Mouse (Mus musculus): ENCODE measurements around the gene Mfsd12.

Gene Mfsd12

DNA sequence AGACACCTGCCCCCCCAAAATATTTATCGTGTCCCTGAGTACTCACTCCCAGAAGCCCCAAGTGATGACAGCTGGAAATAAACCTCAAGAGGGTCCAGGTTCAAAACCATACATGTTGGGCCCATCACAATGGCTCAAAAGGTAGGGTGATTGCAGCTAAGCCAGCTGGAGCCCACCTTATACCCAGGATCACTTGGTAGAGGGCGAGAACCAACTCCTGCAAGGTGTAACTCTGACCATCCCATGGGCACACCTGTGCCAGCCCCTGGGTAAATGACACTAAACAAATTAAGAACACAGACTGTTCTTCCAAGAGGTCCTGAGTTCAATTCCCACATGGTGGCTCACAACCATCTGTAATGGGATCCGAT lies 21.9 kb downstream of the Mfsd12 start:
- DNase-seq (ENCODE audit: extremely low spot score, low spot score) = no peak

DNA sequence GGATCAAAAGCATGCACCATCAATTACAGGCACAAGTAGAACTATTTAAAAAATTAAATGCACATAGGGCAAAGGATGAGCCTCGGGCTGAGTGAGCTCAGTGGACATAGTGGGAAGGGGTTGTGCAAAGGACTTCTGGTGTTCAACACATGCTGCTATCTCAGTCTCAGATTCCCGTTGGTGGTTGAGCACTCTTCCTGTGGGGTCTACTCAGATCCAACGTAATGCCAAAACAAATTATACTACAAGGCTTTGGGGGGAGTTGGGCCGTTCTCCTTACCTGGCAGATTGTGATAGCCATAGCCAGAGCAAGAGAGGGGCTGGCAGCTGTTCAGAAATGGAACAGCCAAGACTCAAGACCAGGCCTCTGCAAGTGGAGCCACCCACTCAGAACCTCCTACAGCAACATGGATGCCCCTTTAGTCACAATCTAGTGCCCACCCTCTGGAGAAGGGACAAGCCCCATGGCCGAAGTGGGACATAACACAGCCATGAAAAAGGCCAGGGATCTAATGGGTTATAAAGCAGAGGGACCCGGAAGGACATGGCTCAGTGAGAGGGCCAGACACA lies 22.6 kb downstream of the Mfsd12 start:
- no peak for DNase-seq (ENCODE audit: extremely low spot score, low spot score)

DNA sequence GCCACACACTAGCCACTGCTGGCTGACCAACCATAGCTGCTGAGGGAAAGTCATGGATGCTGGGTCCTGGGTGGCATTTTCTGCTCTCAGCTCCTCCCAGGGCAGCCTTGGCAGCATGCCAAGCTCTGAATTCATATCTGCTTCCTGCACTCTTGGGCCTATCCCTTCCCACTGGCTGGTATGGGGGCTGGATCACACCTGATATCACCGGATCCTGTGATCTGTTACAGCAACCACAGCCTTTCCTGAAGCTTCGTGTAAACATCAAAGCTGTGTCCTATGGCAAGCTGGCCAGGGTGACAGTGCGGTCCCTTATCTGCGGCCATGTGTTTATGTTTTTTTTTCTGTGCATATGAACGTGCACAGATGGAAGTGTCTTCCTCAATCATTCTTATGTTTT lies 24.7 kb downstream of the Mfsd12 start:
- no peak for DNase-seq (ENCODE audit: extremely low spot score, low spot score)

DNA sequence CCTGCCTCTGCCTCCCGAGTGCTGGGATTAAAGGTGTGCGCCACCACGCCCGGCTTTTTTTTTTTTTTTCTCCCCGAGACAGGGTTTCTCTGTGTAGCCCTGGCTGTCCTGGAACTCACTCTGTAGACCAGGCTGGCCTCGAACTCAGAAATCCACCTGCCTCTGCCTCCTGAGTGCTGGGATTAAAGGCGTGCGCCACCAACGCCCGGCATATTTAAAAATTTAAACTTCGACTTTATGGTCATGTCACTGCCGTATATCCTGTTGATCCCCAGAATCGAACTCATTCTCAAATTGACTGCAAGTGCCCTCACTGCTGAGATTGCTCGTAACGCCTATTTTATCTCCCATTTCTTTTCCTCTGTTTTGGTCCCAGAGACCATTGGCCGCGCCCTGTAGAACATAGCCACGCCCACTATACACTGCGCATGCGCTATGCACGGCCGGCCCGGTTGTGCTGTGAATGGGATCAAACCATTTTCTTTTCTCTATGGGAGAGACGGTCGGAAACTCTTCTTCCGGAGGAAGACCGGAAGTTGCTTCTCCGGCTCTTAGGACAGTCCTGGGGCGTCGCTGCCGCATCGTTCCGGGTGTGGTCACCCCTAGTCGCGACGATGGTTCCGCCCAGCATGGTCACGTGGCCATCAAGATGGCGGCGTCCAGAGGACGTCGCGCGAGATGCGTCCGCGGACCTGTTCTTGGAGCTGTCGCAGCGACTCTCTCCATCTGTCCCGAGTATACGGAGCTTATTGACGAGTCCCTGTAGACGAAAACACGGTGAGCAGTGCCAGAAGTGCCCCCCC lies 26.7 kb downstream of the Mfsd12 start, which contains the start of the genes Dohh and Gm48551:
Gene Dohh, plus strand, starts transcription at position 627 of the 803 bp plus-strand sequence.
Gene Gm48551, plus strand, starts transcription at position 665 of the 803 bp plus-strand sequence.
- peak; percentile 99 for DNase-seq (ENCODE audit: extremely low spot score, low spot score)

GRCm38 (mm10) chr10:81384605-81384982 lies 27.3 kb downstream of the Mfsd12 start:
- DNase-seq (ENCODE audit: extremely low spot score, low spot score) = no peak

DNA sequence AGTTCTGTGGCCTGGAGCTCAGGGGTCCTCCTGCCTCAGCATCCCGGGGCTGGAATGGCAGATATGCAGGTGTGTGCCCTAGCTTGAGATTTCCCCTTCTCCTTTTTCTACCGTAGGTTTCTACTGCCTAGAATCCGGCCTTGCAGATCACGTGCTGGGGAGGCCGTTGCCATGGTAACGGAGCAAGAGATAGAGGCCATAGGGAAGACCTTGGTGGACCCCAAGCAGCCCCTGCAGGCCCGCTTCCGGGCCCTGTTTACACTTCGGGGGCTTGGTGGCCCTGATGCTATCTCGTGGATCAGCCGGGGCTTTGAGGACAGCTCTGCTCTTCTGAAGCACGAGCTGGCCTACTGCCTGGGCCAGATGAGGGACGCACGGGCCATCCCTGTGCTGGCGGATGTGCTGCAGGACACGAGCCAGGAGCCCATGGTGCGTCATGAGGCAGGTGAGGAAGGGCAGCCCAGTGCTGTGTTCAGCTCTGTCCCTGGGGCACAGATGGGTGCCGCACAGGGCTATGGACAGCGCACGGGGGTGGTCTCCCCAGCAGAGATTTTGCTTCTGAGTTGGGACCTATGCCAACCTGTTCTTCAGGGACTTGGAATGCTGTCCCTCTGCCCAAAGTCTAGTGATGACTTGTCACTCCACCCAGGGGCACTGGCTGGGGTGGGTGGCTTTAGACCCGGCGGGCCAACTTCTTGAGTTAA lies 28.5 kb downstream of the Mfsd12 start:
- no peak for DNase-seq (ENCODE audit: extremely low spot score, low spot score)

- no peak for DNase-seq (ENCODE audit: extremely low spot score, low spot score)
These were observed 30.4 kb downstream of the Mfsd12 start for GRCm38 (mm10) chr10:81387716-81388115.

GRCm38 (mm10) chr10:81388505-81389055 lies 31.3 kb downstream of the Mfsd12 start, which contains the start of gene Gm48552:
TSS of gene Gm48552 (plus strand) at chr10:81389005.
- DNase-seq (ENCODE audit: extremely low spot score, low spot score) = no peak

DNA sequence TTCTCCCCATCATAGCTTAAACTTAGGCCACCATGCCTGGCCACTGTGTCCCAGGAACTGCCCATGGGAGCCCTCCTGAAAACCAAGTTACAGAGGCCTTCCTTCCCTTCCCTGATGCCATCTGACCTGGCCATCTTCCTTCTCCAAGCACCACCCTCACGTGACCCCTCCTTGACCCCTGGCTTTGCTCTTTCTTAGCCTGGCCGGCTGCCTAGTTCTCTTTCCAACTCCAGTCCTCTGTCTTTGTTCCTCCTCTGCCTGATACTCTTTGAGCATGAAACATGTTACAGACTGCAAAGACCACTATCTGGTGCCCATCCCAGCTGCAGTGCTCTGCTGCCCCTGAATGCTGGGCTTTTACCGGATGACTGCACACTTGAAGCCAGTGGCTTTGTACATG lies 32.1 kb downstream of the Mfsd12 start:
- no peak for DNase-seq (ENCODE audit: extremely low spot score, low spot score)

DNA sequence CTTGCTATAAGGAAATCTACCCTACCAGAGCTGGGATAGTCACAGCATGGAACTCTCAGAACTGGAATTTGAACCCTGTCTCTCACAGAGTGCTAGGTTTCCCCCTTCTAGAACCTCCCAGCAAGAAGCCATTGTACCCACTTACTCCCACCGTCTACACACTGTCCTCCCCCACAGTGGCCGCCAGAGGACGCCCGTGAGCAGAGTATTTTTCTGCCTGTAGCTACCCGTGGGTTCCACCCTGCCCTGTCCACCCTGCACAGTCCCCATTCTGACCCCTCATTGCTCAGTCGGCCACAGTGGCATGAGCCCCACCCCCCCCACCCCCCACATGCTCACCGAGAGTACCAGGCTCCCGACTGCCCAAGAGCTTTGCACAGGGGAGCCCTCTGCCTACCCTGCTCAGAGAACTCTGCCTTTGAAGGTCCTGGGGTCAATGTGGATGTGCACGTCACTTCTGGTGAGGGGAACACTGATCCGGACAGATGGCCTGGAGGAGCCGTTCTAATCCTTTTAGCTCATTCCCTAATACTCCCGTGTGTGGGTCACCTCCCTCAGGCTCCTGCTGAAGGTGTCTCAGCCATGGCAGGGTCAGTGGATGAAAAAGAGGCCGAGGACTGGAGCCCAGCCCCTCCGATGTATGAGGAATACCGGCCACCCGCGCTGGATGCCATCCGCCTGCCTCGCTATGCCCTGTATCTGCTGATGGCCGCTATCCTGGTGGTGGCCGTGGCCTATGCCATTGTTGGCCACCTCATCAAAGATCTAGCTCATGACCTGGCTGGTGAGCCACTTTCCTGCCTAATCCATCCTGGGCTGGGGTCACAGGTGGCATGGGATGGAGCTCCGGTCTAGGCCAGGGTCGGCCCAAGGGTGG lies 32.7 kb downstream of the Mfsd12 start:
- peak; percentile 73 for DNase-seq (ENCODE audit: extremely low spot score, low spot score)

DNA sequence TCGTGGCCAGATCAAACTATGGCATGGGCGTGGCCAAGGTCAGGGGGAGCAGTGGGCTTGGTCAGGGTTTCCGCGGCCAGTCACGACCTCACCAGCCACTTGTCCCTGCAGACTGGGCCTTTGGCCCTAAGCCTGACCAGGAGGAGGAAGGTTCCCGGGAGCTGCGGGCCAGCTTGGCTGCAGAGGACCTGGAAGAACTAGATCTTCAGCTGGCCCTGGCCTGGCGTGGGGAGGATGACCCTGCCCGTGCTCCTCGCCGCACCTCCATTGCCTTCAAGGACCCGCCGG lies 33.3 kb downstream of the Mfsd12 start:
- DNase-seq (ENCODE audit: extremely low spot score, low spot score) = no peak

DNA sequence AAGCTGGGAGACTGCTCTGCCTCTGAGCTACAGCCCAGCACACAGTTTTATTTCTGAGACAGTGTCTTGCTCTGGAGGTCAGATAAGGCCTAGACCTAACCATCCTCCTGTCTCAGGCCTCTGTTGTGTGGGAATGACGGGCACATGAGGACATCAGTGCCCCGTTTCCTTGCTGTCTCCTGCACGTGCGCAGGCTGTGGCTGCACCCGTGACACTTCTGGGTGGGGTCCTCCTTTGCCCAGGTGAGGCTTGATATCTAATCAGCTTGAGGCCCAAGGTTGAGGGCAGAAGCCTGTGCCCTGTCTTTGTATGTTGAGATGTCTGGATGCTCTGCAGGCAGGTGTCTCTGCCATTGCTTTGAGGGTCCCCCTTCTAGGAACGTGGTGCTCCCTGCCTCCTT lies 35.0 kb downstream of the Mfsd12 start:
- no peak for DNase-seq (ENCODE audit: extremely low spot score, low spot score)

DNA sequence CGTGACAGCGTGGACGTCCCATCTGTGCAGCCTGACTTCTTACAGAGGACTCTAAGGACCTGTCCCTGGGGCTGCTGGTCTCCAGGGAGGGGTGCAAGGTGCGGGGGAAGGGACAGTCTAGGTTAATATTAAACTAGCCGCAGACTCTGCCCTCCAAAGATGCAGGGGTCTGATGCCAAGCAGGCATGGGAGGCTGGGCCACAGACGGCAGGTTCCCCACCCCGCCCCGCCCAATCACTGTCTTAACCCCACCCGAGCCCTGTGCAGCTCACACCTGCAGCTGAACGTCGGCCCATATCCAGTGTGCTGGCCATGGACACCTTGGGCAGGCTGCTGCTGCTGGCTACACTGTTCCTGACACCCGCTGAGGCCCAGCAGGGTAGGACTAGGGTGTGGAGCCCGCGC lies 35.5 kb downstream of the Mfsd12 start, which contains the start of gene Smim24:
Gene Smim24, plus strand, starts transcription at position 271 of the 405 bp plus-strand sequence.
- no peak for DNase-seq (ENCODE audit: extremely low spot score, low spot score)

DNA sequence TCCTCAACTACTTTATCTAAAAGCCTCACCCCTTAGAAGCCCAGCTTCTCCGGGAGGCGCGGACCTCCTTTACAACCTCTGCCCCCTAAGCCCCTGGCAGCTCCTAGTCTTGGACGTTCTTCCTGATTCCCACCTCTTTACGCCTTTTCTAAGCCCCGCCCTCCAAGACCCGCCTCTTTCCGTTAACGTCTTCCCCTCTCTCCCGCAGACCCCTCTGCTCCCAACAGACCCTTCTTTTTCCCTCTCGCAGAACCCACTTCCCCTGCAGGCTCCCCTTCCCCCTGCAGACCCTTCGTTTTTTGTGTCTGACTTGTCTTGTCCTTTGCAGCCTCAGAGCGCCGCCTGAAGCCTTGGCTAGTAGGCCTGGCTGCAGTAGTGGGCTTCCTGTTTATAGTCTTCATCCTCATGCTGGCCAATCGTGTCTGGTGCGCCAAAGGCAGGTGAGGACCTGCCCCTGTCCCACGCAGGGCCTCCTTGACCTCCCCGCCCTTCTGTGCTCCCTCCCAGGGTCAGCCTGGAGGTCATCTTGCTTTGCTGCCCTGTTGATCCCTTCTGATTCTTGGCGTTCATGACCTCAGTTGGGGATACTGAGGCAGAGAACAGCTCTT lies 36.3 kb downstream of the Mfsd12 start:
- DNase-seq (ENCODE audit: extremely low spot score, low spot score) = no peak

DNA sequence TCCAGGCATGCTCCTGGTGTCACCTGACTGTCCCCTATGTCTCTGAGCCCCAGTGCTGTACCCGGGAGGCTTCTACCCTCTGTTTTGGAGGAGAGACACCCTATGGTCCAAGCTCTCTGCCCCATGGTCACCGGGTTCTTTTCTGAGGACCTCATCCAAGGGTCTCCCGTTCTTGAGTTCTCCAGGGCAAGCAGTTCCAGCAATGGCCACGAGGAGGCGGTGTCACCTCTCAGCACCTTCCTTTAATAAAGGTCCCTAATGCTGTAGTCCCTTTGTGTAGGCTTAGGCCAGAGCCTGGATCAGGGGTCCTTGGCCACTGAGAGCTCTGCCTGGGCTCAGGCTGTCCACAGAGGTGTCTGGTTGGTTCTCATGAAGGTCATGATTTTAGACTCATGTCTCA lies 37.8 kb downstream of the Mfsd12 start:
- peak; percentile 85 for DNase-seq (ENCODE audit: extremely low spot score, low spot score)

DNA sequence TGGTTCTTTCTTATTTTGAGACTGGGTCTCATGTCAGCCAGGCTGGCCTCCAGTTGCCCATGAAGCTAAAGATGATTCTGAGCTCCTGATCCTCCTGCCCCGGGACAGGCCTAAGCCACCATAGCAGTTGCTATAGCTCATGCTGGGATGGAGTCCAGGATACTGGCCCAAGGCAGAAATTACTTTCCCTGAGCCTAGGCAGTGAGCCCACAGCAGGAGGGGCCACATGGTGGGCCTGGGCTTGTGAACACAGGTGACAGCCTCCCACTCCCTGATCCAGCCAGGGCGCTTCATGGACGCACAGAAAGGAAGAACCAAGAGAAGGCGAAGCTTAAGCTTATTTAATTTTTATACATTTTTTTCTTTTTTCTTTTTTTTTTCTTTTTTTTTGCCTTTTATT lies 38.6 kb downstream of the Mfsd12 start:
- DNase-seq (ENCODE audit: extremely low spot score, low spot score) = no peak

DNA sequence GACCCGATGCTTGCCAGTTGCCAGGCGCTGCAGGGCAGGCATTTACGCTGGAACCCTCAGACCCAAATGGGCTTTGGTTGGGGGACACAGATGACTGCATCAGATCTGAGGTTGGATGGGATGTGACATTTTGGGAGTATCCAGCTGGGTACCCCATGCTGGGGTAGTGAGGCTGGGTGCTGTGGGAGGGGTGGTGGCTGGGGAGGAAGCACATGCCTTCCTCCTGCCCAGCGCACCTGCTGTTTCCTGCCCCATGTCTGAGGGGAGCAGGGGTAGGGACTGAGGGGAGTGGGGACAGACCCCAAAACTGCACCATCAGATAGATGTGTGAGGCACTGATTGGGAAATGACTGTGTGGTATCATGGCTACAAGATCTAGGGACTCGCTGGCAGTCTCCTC lies 39.5 kb downstream of the Mfsd12 start:
- DNase-seq (ENCODE audit: extremely low spot score, low spot score) = no peak

GRCm38 (mm10) chr10:81399296-81399695 lies 42.0 kb downstream of the Mfsd12 start:
- DNase-seq (ENCODE audit: extremely low spot score, low spot score) = no peak

- DNase-seq (ENCODE audit: extremely low spot score, low spot score) = no peak
These were observed 42.6 kb downstream of the Mfsd12 start for GRCm38 (mm10) chr10:81399798-81400308.

DNA sequence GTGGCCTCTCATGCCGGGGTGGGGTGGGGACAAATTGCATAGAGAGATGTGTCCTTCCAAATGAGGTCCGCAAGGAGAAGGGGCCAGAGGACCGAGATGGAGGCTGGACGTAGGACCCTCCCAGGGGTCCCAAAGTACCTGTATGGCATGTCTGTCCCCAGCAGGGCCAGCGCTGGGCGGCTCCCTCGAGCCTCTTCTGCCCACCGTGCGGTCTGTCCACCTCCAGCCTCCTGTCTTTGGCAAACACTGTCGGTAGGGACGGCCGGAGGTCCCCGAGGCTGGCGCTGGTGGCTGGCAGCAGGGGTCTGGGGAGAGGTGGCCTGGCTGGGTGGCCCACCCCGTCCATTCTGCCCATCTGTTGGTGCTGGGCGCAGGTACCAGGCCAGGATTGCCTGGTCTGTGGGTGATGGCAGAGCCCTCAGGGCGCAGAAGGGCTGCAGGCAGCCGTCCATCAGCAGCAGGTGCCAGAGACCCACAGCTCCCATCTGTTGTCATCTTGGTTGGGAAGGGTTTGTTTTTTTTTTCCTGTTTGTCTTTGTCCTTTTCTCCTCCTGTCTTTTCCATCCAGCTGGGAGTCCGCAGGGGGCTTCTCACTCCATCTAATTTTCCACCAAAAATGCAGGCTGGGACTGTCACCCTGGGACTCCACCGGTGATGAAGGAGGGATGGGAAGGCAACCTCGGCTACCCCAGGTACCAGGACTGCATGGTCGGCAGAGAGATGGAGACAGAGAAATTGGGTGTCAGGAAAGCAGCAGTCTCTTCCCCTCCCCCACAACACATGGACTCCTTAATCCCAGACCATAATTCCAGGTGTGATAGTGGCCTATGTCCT lies 43.3 kb downstream of the Mfsd12 start:
- no peak for DNase-seq (ENCODE audit: extremely low spot score, low spot score)
